Mouse (Mus musculus) midbrain, embryonic 10.5 days (tissue): ENCODE data around the gene Tbpl1. TPM values are rescaled to one million over a fixed set of nuclear protein-coding genes. Genes with fewer than 3 reads are reported as not detected.

Experiments
- microRNA-seq: library from miRNA; unstranded; fragments of <30 nt; microRNA quantifications from one replicate; pipeline ENCODE4, GENCODE M21; 2017
- polyA plus RNA-seq: library from polyadenylated mRNA; unstranded; fragments of >200 nt; fragmentation: Nextera tagmentation; extraction: Ambion mirVana; gene quantifications from 2 replicates; pipeline ENCODE4 v1.2.1, GENCODE M21; 2016

The Tbpl1 gene
- polyA plus RNA-seq, 1 experiment from 2014 or later, result 107 TPM

Small RNAs within 50 kb of the gene (microRNA-seq; reads per million reads assigned to microRNA genes)
- 6.0 reads per million, percentile 14 among the genes with 10 or more reads in this experiment for gene Mir7663

Other genes with a start within 250 kb of the Tbpl1 start
- gene Slc2a12, start 86.9 kb downstream of the Tbpl1 start, polyA plus RNA-seq, result 1.5 and 1.7 TPM in 2 replicates
- gene Tcf21, start 88.2 kb upstream of the Tbpl1 start, polyA plus RNA-seq, result not detected in 2 replicates